Mouse (Mus musculus) olfactory bulb, adult 2 months (tissue): ENCODE measurements around the gene Fbxl12. TPM values are rescaled to one million over a fixed set of nuclear protein-coding genes. Genes with fewer than 3 reads are reported as not detected.
A peak's percentile ranks its signal among the peaks of the same experiment; 100 is the strongest.

Experiments used
- H3K27ac ChIP-seq: fragments of 200-500 bp; 2 replicates; pipeline ENCODE4 v1.5.1; 2012; ENCODE audit warnings: low read depth, low read length; ENCODE audit not compliant: insufficient read depth
- H3K4me1 ChIP-seq: fragments of 200-500 bp; 2 replicates; pipeline ENCODE4 v1.6.1; 2012; ENCODE audit warnings: low read length; ENCODE audit not compliant: control insufficient read depth, insufficient read depth
- H3K4me3 ChIP-seq: fragments of 200-500 bp; 2 replicates; pipeline ENCODE4 v1.5.1; 2012; ENCODE audit warnings: mild to moderate bottlenecking, low read depth, low read length, moderate library complexity; ENCODE audit not compliant: insufficient read depth
- CTCF ChIP-seq: fragments of 200-500 bp; IDR thresholded peaks from 2 replicates; pipeline ENCODE4 v1.5.1; 2012; ENCODE audit warnings: low read depth, mild to moderate bottlenecking, low read length, moderate library complexity; ENCODE audit not compliant: insufficient read depth
- POLR2A ChIP-seq: fragments of 200-500 bp; IDR thresholded peaks from 2 replicates; pipeline ENCODE4 v1.6.1; 2012; ENCODE audit warnings: mild to moderate bottlenecking, low read depth, low read length, moderate library complexity; ENCODE audit not compliant: insufficient read depth
- WGBS: fragments of 180-500 bp; shearing (Covaris S2); methylation state at CpG from one replicate; pipeline ENCODE4 v1.1.7; 2018; 5-methylcytosine and 5-hydroxymethylcytosine counted together
- polyA plus RNA-seq: library from polyadenylated mRNA; stranded (reverse); fragments of >200 nt; gene quantifications from 2 replicates; pipeline ENCODE4 v1.2.4, GENCODE M21; 2012; ENCODE audit warnings: low replicate concordance; ENCODE audit not compliant: missing spikeins, insufficient read depth, insufficient read length

The Fbxl12 gene
- polyA plus RNA-seq, 1 experiment, result not detected

DNA sequence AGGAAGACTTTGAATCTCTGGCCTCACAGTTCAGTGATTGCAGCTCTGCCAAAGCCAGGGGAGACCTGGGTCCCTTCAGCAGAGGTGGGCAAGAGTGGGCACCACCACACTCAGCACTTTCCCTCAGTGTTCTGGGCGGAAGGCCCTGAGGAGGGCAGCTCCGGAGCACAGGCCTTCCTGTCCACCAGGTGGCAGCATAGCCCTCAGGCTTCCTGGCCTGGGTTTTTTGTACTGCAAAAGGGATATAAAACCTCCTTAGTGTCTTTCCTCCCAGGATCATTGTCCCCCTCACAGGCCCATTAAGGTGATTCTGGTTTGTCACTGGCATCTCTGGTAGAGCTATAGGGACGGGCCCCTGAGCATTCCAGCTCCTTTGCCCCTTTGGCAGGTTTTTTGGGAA is 17.8 kb upstream of the Fbxl12 start:
- H3K4me1 ChIP-seq, result peaks cover 19% of the 10 kb centered on the region
- no peak for TF ChIP-seq POLR2A
- peak; percentile 76 for TF ChIP-seq CTCF
- no peak overlapping the region for H3K27ac ChIP-seq
- H3K4me3 ChIP-seq, result no peak overlapping the region
- 35% methylated on average over 3 of the region's 3 CpGs for WGBS

DNA sequence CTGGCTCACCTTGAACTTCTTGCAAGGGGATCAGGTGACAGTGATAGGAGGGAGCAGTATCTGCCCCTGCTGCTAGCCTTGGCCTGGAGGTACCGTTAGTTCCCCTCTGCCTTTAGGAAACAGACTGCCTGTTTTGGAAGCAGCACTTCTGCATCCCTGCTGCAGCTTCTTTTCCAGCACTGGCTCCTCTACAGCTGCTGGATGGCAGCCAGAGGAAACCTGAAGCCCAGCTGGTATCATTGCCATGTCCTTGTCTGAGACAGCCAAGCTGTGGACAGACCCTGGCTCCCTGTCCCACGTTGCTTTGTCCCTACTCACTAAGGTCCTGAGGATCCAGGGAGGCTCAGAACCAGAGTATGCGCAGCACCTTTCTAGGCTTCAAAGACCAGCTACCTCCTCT is 13.0 kb upstream of the Fbxl12 start:
- no peak for TF ChIP-seq CTCF
- TF ChIP-seq POLR2A, result no peak
- H3K4me3 ChIP-seq, result no peak overlapping the region
- no peak overlapping the region for H3K27ac ChIP-seq
- H3K4me1 ChIP-seq, result peaks cover 17% of the 10 kb centered on the region
- 59% methylated on average over 3 of the region's 3 CpGs for WGBS

DNA sequence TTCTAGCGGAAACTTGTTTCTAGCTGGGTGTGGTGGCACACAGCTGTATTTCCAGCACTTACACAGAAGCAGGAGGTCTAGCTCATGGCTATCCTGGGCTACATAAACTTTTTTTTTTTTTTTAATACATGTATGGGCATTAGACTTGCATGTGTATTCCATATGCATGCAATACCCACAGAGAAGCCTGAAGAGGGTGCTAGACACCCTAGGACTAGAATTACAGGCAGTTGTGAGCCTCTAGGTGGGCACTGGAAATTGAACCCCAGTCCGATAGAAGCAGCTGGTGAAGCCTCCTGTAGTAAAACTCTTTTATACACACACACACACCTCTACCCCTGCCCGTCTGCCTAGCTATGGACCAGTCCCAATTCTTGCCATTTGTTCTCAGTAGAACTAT is 9.3 kb upstream of the Fbxl12 start:
- H3K27ac ChIP-seq, result no peak overlapping the region
- no peak overlapping the region for H3K4me3 ChIP-seq
- WGBS, result 81% methylated on average over 3 of the region's 3 CpGs
- TF ChIP-seq POLR2A, result no peak
- peaks cover 14% of the 10 kb centered on the region for H3K4me1 ChIP-seq

DNA sequence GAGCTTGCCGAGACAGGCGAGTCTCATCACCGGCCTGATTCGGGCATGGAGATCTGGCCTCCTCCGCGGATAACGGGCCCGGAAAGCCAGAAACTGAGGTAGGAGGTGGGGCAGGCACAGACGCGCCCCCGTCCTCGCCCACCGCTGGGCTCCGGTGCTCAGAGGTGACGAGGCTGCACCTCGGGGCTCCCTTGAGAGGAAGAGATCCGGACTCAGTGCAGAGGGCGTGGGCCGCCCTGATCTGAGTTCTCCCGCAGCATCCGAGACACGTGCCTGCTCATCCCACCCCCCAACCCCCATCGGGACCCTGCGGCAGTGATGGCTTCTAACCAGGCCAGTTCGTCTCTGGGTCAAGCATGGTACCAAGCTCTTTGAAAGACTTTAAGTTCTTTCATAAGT is 7.7 kb upstream of the Fbxl12 start:
- TF ChIP-seq POLR2A (no peak), CTCF (no peak)
- no peak overlapping the region for H3K27ac ChIP-seq
- H3K4me1 ChIP-seq, result peaks cover 10% of the 10 kb centered on the region
- H3K4me3 ChIP-seq, result peak overlapping the region; percentile 67
- 0% methylated on average over 25 of the region's 25 CpGs for WGBS

DNA sequence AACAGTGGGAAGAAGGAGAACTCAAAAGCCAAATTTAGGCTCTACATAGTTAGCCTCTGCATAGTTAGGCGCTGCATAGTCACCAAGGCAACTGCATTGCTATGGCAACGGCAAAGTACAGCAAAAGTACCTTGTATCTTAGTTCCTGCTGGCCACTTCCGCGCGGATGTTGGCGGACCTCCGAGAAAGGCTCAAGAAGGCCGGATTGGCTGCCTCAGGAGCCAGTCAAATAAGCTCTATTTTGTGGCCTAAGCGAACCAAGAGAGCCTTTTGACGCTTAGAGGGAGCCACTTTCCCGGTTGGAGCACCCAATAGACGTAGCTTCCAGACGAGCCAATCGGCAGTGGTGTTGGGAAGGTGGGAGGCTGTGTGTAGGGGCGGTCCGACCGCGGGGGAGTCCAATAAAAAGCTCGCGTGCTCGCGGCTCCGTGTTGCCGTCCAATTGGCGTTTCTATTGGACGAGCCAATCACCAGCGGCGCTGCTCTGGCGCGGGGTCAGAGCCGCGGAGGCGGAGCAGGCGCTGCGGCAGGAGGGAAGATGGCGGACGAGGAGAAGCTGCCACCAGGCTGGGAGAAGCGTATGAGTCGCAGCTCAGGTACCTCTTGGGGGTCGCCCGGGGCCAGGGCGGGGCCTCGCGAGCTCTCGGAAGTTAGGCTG is 7.2 kb upstream of the Fbxl12 start, which contains the start of gene Pin1:
Gene Pin1, plus strand, starts transcription at position 494 of the 658 bp plus-strand sequence.
- H3K27ac ChIP-seq, result peak within 1 kb of the TSS; percentile 70
- TF ChIP-seq POLR2A, result peak; percentile 75
- TF ChIP-seq CTCF, result no peak
- peaks cover 10% of the 10 kb centered on the region for H3K4me1 ChIP-seq
- under 1% methylated on average over 45 of the region's 45 CpGs for WGBS
- H3K4me3 ChIP-seq, result peak within 1 kb of the TSS; percentile 67

DNA sequence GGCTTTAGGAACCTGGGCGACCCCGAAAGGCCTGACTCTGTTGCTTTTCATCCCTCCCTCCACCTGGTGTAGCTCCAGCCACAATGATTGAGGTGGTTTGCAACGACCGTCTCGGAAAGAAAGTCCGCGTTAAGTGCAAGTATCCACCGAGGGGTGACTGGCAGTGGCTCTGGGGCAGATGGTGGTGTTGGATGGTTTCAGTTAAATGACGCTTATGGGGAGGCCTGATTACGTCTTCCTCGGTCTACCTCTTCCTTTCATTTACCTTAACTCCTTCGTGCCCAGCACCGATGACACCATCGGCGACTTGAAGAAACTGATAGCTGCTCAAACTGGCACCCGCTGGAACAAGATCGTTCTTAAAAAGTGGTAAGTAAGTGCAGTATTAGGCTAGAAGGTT is 554 bp upstream of the Fbxl12 start:
- Histone ChIP-seq H3K4me1 (peaks cover 17% of the 10 kb centered on the region), H3K4me3 (peak overlapping the region; percentile 80), H3K27ac (no peak overlapping the region)
- TF ChIP-seq POLR2A (no peak), CTCF (no peak)
- WGBS, result 6% methylated on average over 17 of the region's 17 CpGs

DNA sequence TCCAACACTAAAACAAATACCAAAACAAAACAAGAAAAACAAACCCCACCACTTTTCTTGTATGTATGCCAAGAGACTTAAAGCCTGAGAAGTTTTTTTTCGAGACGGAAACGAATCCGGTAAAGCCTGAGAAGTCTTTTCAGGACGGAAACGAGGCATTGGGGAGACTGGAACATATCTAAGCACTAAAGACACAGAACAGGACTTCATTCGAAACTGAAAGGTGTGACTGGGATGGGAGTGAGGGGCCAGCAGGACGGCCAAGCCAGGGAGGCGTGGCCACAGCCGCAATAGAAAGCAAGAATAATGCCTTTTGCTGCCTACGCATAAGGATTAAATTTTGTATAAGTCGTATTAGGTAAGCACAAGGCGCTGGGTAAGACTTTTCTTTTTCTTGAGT is 786 bp downstream of the Fbxl12 start:
- TF ChIP-seq POLR2A, result no peak
- no peak for TF ChIP-seq CTCF
- H3K4me3 ChIP-seq, result peak overlapping the region; percentile 80
- H3K27ac ChIP-seq, result no peak overlapping the region
- 4% methylated on average over 13 of the region's 13 CpGs for WGBS
- H3K4me1 ChIP-seq, result peaks cover 17% of the 10 kb centered on the region

DNA sequence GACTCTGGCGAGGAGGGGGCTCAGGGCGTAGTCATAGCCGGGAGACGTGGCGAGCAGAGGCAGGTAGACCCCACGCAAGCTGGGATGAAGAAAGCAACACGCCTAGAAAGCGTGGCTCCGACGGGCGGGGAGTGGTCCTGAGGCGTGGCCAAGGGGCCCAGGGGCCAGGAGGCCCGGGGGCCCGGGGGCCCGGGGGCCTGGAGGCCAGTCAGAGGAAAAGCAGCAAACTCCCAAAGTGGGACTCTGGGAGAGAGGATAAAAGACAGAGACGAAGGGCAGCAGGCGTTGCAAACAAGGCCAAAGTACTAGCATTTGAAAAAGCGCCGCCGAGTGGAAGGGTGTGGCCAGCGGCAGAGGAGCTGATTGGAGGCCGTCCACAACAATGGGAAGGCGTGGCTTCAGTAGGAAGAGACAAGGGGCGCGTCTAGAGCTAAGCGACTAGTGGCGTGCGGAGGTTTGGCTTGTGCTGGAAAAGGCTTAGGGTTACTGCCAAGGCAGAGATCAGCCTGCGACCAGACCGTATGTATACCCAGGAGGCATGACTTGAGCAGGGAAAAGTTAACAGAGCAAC is 1.6 kb downstream of the Fbxl12 start:
- Histone ChIP-seq H3K4me1 (peaks cover 17% of the 10 kb centered on the region), H3K27ac (no peak overlapping the region), H3K4me3 (peak overlapping the region; percentile 80)
- under 1% methylated on average over 30 of the region's 30 CpGs for WGBS
- no peak for TF ChIP-seq CTCF
- no peak for TF ChIP-seq POLR2A

DNA sequence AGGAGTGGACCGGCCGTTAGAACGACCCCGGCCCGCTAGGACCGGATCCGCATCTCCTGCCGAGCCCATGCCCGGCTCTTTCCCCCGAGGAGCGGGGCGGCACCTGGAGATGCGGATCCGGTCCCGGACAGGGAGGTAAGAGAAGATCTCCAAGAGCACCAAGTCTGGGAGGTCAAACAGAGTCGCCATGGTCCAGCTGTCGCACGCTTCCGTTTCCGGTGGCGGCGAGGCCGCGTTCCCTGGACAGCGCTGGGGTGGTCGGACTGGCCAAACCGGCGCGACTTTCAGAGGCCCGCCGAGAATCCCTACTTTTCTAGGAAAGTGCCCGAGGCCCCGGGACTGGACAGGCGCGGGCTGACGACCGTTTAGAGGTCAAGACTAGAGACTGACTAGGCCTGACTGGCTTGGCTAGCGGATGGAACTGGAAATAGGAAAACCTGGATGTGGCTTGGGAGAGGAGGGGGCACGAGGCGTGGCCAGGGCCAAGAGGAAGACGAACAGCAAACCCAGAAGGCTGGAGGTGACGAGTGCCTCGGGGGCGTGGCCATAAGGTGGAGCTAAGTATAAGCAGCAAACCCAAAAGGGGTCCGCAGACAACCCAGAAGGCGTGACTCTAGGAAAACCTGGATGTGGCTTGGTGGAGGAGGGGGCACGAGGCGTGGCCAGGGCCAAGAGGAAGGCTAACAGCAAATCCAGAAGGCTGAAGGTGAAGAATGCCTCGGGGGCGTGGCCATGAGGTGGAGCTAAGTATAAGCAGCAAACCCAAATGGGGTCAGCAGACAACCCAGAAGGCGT is 2.3 kb downstream of the Fbxl12 start, which contains the start of gene Ubl5:
Gene Ubl5, plus strand, starts transcription at position 778 of the 795 bp plus-strand sequence.
- Histone ChIP-seq H3K27ac (no peak within 1 kb of the TSS), H3K4me1 (peaks cover 17% of the 10 kb centered on the region), H3K4me3 (peak within 1 kb of the TSS; percentile 80)
- no peak for TF ChIP-seq POLR2A
- TF ChIP-seq CTCF, result no peak
- under 1% methylated on average over 51 of the region's 51 CpGs for WGBS
